Mouse (Mus musculus) gastrocnemius, postnatal 36 days (tissue): ENCODE measurements around the gene Farsb. TPM values are rescaled to one million over a fixed set of nuclear protein-coding genes. Genes with fewer than 3 reads are reported as not detected.
"Not testable (repeated sequence)": the region's sequence is repeated elsewhere in the genome, so short reads cannot be mapped to it uniquely, and the experiment has no call there.

Source experiments
- DNase-seq, 2 experiments: peaks; one replicate each; pipeline ENCODE4 v3.0.0; 2022
- intact Hi-C: fragments of 180-260 bp; cut with DNase I; formaldehyde crosslinking; loops from one replicate; pipeline ENCODE4 v1.15.1; 2025
- long read RNA-seq, 2 experiments: library from polyadenylated mRNA; stranded (forward); transcript quantifications; one replicate each; pipeline ENCODE4 v2.0.0; 2021
- total RNA-seq, 2 experiments: library from RNA; stranded (reverse); gene quantifications; 2 replicates each; pipeline ENCODE4 v1.2.3; 2021

Gene Farsb
- 10 to 100 TPM; 46.8 to 54.3 TPM for total RNA-seq
- long read RNA-seq, experiment 1, transcript Farsb-201 (17 exons, 1,951 nt): major isoform, 28 of 67 reads
- long read RNA-seq, experiment 1, partial matches to known transcripts: 10 of 67 reads
- long read RNA-seq, experiment 1, other reads (novel, unspliced or antisense): 27 of 67 reads
- long read RNA-seq, experiment 2, transcript Farsb-201 (17 exons, 1,951 nt): major isoform, 46 of 76 reads
- long read RNA-seq, experiment 2, partial matches to known transcripts: 8 of 76 reads
- long read RNA-seq, experiment 2, other reads (novel, unspliced or antisense): 21 of 76 reads

- DNase-seq: peak; percentile 83 to 91
- intact Hi-C loops: no loop called here
Measured at GRCm38 (mm10) chr1:78488752-78489492, at the start of gene Farsb. Gene Farsb (minus strand): TSS chr1:78488897.

GRCm38 (mm10) chr1:78538396-78538795 is 49.7 kb upstream of the Farsb start:
- intact Hi-C loops: loop anchor here (2.0 to 5.0 kb wide), 3 partner anchors 24 to 134 kb away; partner anchors contain the start of genes Acsl3 and Utp14b
- no peak for DNase-seq

GRCm38 (mm10) chr1:78537494-78538010 is 48.9 kb upstream of the Farsb start:
- intact Hi-C loops: loop anchor here (2.0 to 5.0 kb wide), 4 partner anchors 25 to 151 kb away; partner anchors contain the start of genes Acsl3 and Utp14b

DNA sequence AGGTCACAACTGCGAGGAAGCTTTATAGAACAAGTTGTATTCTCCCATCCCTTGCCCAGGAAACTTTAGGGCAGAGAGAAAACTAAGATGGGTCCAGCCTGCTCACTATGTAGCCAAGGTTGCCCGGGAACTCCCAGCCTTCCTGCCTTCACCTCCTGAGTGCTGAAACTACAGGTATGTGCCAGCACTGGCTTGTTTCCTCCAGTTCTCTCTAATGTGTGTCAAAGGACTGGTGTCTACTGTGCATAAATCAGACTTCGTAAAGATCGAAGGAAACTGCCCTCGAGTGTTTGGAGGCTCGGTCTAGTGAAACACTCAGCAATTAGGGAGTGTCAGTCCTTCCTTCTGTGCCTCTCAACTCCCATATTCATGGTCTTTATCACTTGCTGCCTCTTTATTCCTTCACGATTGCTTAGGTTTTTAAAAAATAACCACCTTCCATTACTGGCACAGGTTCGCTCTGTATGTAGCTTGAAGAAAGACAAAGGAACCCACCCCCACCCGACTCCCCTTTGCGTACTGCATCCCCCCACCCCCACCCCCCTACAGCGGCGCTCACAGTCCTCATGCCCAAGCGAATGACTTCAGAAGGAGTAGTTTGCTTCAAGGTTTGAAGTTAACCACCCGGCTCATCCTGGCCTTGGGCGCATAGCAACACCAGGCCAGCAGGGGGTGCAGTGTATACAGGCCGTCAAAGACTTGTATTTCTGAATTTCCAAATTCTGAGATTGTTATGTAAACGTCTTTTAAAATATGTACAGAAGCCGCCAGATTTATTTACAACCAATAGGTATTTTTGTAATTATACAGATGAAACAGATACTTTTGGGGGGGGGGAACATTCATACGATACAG is 47.8 kb upstream of the Farsb start:
- peak; percentile 72 to 81 for DNase-seq
- intact Hi-C loops: loop anchor here (2.0 to 5.0 kb wide), 3 partner anchors 121 to 152 kb away; partner anchors contain the start of genes Acsl3 and Utp14b

More at GRCm38 (mm10) chr1:78537494-78538010, 48.9 kb upstream of the Farsb start:
- peak; percentile 51 to 59 for DNase-seq

DNA sequence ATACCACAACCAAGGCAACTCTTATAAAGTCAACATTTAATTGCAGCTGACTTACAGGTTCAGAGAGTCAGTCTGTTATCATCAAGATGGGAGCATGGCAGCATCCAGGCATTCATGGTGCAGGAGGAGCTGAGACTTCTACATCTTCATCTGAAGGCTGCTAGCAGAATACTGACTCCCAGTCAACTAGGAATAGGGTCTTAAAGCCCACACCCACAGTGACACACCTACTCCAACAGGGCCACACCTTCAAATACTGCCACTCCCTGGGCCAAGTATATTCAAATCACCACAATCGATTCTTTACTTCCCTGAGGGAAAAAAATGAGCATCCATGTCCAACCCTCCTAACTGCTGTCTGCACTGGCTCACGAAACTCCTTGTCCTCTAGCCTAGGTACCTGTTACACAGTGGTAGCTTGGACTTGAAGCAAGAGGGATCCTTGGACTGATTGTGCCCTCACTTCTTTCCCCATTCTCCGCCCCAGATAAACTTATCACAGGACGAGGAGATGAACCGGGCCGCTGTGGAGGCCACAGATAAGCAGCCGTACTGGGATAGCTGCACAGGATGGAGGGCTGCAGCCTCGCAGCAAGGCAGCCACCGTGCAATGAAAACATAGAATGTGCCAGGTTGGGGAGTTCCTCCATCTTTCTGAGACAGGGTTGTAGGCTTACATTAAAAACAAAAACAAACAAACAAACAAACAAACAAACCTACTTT is 45.9 kb upstream of the Farsb start:
- intact Hi-C loops: loop anchor here (5.0 kb wide), 2 partner anchors 123 to 138 kb away; partner anchors contain the start of genes Acsl3 and Utp14b
- no peak for DNase-seq

DNA sequence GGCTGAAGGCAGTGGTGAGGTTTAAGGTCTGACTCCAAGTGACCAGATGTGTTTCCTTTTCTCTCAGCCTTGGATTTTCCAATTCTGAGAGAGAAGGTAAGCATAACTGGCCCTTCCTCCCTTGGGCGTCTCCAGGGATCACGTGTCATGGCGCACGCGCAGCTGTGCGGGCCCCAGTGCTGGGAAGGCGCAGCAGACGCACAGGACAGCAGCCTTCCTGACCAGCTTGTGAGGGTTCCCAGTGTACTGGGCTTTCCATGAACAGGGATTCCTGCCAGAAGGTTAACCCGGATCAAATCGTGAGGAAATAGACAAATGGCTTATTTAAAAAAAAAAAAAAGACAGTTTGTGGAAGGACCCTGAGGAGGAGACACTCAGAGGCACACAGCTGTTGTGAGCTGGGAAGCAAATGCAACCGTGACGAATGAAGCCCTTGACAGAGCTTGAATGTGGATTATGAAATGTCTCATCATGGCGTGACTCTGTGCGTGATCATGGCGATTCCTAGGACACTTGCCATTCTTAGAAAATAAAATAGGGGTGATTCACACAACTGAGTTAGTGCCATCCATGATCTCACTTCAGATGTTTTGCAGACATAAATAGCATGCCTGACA is 43.6 kb upstream of the Farsb start:
- intact Hi-C loops: no loop called here
- peak; percentile 31 to 36 for DNase-seq

- DNase-seq: no peak
- intact Hi-C loops: no loop called here
Measured at GRCm38 (mm10) chr1:78530500-78531215, 42.0 kb upstream of the Farsb start.

DNA sequence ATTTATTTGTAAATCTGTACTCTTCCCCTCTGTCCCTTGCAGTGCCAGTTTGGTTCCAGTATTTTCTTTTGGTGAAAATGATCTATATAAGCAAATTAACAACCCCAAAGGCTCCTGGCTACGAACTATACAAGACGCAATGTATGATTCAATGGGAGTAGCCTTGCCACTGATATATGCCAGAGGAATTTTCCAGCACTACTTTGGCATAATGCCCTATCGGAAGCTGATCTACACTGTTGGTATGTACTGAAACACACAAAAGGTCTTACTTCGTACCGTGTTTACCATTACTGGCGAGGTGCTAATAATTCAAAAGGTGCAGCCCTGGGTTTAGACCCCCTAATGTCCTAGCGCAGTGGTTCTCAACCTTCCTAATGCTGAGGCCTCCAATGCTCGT is 40.3 kb upstream of the Farsb start:
- intact Hi-C loops: no loop called here
- DNase-seq: no peak

GRCm38 (mm10) chr1:78528356-78528755 is 39.7 kb upstream of the Farsb start:
- intact Hi-C loops: no loop called here
- DNase-seq: no peak

GRCm38 (mm10) chr1:78525189-78525886 is 36.6 kb upstream of the Farsb start:
- DNase-seq: peak; percentile 35 to 51
- intact Hi-C loops: no loop called here

DNA sequence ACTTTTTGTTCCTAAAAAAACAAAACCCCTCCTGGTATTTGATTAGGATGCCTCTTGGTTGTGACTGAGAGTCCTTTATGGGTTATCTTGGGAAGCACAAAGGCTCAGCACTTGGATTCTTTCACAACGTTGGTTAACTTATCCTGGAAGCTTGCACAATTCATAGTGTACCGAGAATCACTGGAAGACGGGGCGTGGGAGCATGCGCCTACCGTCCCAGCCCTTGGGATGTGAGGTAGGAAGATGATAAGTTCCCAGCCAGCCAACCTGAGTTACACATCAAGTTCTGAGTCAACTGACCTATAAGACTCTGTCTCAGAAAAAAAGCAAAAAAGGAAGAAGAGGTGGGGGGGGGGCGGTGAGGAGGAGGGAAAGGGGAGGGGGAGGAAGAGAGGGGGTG is 30.2 kb upstream of the Farsb start:
- intact Hi-C loops: no loop called here
- no peak for DNase-seq

DNA sequence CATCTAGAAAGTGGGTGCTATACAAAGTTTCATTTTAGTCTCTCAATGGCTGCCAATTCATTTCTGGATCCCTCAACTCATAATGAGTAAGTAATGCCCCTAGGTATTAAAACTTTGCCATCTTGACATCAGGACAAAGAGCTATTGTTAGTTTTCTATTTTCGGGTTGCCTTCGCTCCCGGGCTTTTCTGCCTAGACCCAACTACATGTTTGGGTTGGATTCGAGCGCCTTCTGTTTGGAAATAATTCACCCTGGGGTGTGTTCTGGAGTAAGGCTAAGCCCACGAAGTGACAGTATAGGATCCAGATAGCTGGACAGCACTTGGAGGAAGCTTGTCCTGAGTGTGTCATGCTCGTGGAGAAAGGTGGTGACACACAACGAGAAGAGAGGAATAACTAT is 24.1 kb upstream of the Farsb start:
- no peak for DNase-seq
- intact Hi-C loops: no loop called here

DNA sequence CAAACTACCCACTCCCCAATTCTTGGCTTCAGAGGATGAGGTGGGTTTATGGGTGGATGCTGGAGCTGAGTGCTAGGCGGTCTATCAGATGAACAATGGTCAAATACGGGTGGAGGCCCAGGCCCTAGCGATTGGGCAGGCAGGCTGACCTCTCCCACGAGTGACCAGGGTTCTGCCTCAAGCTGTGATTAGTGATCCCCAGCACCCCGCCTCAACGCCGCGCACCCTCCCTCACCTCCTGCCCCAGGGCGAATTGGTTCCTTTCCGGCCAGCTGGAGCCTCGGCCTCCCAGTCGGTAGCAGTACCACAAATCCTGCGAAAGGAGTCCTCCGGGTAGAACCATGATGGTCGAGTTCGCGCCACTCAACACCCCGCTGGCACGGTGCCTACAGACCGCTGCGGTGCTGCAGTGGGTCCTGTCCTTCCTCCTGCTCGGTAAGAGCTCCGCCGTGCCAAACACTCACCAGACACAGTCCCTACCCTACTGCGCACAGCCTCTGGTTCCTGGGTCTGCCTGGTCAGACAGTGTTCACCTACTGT is 23.0 kb upstream of the Farsb start, which contains the start of gene BC035947:
BC035947 (minus strand) TSS at position 538 of the 540 bp plus-strand sequence.
- no peak for DNase-seq
- intact Hi-C loops: no loop called here

DNA sequence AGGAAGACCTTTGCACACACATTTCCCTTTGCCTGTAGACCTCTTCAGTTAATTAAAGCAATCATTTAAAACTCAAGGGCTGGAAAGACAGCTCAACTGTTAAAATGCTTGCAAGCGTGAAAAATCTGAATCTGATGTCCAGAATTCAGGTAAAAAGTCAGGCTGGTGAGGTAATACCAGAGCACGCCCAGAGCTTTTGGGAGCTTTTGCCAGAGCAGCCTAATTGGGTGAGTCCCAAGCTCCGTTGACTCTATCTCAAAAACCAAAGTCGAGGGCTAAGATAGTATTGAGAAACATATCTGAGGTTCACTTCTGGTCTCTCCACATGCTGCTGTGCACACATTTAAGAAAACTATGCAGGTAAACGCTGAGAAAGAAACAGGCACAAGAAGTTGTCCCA is 22.2 kb upstream of the Farsb start, which contains the start of gene Mogat1:
Mogat1 (plus strand) TSS at position 130 of the 400 bp plus-strand sequence.
- no peak for DNase-seq
- intact Hi-C loops: no loop called here

DNA sequence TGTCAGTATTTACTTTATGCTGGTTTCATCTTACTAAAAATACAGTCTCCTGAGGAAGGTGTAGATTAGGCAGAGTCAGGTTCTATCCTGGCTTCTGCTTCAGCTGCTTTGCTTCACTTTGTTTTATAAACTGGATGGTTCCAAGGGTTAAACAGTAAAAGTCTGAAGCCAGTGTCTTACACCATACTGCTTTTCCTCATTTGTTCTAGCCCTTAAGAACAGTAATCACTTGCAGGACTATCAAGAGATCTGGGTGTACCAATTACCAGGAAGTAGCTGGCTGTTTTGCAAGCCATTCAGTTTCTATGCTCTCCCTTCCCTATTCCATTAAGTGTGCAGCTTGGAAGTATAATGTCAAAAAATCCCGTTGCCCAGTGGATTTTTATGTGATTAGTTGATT is 18.4 kb upstream of the Farsb start:
- DNase-seq: no peak

DNA sequence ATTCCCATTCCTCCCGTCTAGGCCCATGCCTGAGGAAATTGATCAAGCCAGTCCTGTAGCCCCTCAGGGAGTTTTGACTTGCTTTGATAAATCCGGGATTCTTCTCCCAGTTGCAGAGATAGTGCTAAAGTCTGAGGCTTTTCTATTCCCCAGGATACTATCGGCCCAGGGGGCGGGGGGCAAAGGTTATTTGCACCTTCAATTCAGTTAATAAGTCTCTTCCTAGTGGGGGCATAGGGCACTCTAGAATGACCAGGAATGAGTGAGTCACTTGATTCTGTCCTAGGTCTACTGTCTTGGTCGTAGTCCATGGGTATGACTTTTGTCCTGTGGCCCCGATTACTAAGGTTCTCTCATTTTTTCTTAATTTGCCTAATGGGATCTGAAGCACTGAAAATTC is 13.8 kb upstream of the Farsb start:
- DNase-seq: no peak
- intact Hi-C loops: no loop called here

More for the DNA sequence above, 18.4 kb upstream of the Farsb start:
- intact Hi-C loops: no loop called here

DNA sequence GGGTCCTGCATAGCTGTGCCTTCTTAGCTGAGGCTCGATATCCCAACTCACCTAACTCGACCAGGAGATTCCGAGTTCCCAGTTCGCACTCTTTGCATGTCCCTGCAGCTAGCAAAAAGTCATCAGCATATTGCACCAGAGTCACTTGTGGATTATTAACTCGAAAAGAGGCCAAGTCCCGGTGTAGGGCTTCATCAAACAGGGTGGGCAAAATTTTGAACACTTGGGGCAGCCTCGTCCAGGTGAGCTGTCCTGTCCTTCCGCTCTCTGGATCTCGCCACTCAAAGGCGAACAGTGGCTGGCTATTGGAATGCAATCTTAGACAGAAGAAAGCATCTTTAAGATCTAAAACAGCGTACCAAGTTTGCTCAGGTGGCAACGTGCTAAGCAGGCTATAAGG is 13.2 kb upstream of the Farsb start:
- intact Hi-C loops, DNase-seq: not testable (repeated sequence)

DNA sequence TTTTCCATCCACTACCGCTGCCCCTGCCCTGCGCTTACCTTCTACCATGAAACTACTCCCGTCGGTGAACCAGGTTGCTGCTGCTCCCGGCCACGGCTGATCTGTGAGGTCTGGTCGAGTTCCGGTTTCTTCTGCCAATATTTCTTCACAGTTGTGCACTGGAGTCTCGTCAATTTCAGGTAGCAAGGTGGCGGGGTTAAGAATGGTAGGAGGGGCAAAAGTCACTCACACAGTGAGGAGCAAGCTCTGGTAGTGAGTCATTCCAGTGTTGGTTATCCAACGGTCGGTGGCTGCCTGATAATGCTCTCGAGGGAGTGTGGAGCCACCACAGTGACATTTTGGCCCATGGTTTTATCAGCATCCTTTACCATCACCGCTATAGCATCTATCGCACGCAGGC is 12.3 kb upstream of the Farsb start:
- intact Hi-C loops: no loop called here
- no peak for DNase-seq
